ENCODE assay signal across 21 mouse cellular contexts in the genomic region with DNA sequence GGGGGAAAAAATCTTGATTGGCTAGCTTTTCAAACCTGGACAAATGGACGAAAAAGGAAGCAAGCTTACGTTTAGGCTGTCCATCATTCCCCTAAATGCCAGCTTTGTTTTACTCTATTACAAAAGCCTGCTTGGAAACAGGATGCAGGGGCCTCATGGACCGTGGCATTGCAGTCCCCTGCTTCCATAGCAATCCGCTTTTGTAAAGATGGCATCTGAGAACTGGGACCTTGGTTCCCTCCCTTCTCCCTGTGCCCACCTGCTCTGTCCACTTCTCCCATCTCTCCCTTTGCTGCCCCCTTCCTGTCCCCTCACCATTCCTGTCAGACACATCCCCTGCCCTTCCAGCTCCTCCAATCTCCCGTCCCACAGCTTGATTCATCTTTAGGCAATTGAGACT.
"Had no signal": no experiment of that assay in that cellular context is flagged by ENCODE, and none has a peak within 500 bp of the region (broad histone marks: within the 10 kb centered on the region; RNA-seq: fewer than 3 reads in every experiment).

No protein-coding gene starts in this region.

- H3K9ac ChIP-seq: liver, embryonic 13.5 days; liver, embryonic 15.5 days; liver, postnatal 0 days; lung, embryonic 15.5 days; neural tube, embryonic 13.5 days; neural tube, embryonic 15.5 days had no signal

- H3K4me3 ChIP-seq: liver, embryonic 13.5 days; liver, embryonic 15.5 days; lung, embryonic 15.5 days; megakaryocyte, embryonic 14.5 days; myocyte; neural tube, embryonic 13.5 days; neural tube, embryonic 15.5 days had no signal

- ATAC-seq: liver, postnatal 0 days; lung, postnatal 0 days had no signal

- H3K9me3 ChIP-seq: liver, embryonic 13.5 days; liver, embryonic 15.5 days; lung, embryonic 15.5 days; megakaryocyte, embryonic 14.5 days; neural tube, embryonic 13.5 days; neural tube, embryonic 15.5 days had no signal

- H3K4me1 ChIP-seq: liver, embryonic 13.5 days; liver, embryonic 15.5 days; lung, embryonic 15.5 days; neural tube, embryonic 13.5 days; neural tube, embryonic 15.5 days had no signal

- H3K36me3 ChIP-seq: liver, embryonic 13.5 days; liver, embryonic 15.5 days; lung, embryonic 15.5 days; neural tube, embryonic 13.5 days; neural tube, embryonic 15.5 days had no signal

- H3K27me3 ChIP-seq: liver, embryonic 13.5 days; liver, embryonic 15.5 days; lung, embryonic 15.5 days; megakaryocyte, embryonic 14.5 days; neural tube, embryonic 13.5 days; neural tube, embryonic 15.5 days had no signal

- DNase-seq: liver, embryonic 13.5 days; liver, postnatal 0 days; lung, adult 2 months; lung, postnatal 14 days; lung, postnatal 36 days; retina, postnatal 1 day; right cerebral cortex, adult 18-20 months; right cerebral cortex, postnatal 25 days; right cerebral cortex, postnatal 4 days; spleen, adult 18-20 months; thymus, adult 18-20 months; thymus, postnatal 14 days; thymus, postnatal 36 days had no signal

- H3K4me2 ChIP-seq: liver, embryonic 13.5 days; liver, embryonic 15.5 days; lung, embryonic 15.5 days; neural tube, embryonic 13.5 days; neural tube, embryonic 15.5 days had no signal

- H3K27ac ChIP-seq: liver, embryonic 13.5 days; liver, embryonic 15.5 days; lung, embryonic 15.5 days; macrophage; neural tube, embryonic 13.5 days; neural tube, embryonic 15.5 days had no signal
